ENCODE assay signal across 9 mouse cellular contexts in the genomic region with DNA sequence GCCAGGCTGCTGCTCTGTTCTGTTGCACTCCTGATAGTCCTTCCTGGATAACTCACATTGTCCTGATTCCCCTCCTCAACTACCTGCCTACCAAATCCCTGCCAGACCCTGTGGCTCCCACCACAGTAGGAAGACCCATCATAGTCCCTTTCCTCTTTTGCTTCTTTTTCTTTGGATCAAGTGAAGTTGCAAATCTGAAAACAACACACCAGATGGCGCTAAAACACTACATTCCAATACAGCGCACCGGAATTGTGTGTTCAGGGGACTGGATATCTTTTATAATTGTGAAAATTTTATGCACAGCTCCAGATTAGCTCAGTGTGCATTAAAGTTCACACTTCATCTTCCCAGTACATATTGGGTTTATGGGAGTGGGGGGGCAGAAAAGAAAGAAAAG. TPM values are rescaled to one million over a fixed set of nuclear protein-coding genes. Genes with fewer than 3 reads are reported as not detected.
DNase-seq lines count a peak whose midpoint lies in the region; ATAC-seq lines count a peak whose summit lies in the region.
"Had no signal": no experiment of that assay in that cellular context is flagged by ENCODE, and none has a peak within 500 bp of the region (broad histone marks: within the 10 kb centered on the region; RNA-seq: fewer than 3 reads in every experiment).

No protein-coding gene starts in this region.

- peak; percentile 31; the same call in 1 of the 2 replicates for ATAC-seq in cerebellum, adult (ENCODE audit: insufficient number of reproducible peaks, low FRiP score, low TSS enrichment)
- ATAC-seq in frontal cortex, adult (ENCODE audit: low TSS enrichment), result peak; percentile 69

- DNase-seq in cerebellum, adult 8-10 months, result no peak
- DNase-seq in right cerebral cortex, adult 18-20 months, result peak; percentile 25
- no peak for DNase-seq in right cerebral cortex, postnatal 25 days
- peak; percentile 32 for DNase-seq in left cerebral cortex, postnatal 4 days
- DNase-seq in retina, postnatal 1 day, result peak; percentile 69
- DNase-seq in gastrocnemius, postnatal 25 days, result no peak
- DNase-seq: liver, embryonic 13.5 days had no signal

- intact Hi-C loops in left cerebral cortex, postnatal 4 days (cut with DNase I), result loop anchor here (2.0 kb wide), 1 partner anchor 691 kb away; no protein-coding TSS in a partner anchor

RNA-seq across cellular contexts. Expression of a gene that starts 45.7 kb away (rescaled TPM):
- 10 to 100 TPM; 22.0 to 27.1 TPM for total RNA-seq in left cerebral cortex, postnatal 4 days (2021)
- not detected for total RNA-seq in gastrocnemius, postnatal 25 days (2021)

Comparison
In these comparisons a context has a peak if more than half of its experiments do, and no peak if none do; other contexts are left out.
1. DNase-seq: peak in right cerebral cortex, adult 18-20 months (single experiment), left cerebral cortex, postnatal 4 days (single experiment) and retina, postnatal 1 day (single experiment); none in cerebellum, adult 8-10 months (single experiment), right cerebral cortex, postnatal 25 days (single experiment) and gastrocnemius, postnatal 25 days (single experiment).
2. RNA of a gene that starts 45.7 kb away (total RNA-seq): 22.0 to 27.1 TPM in left cerebral cortex, postnatal 4 days; not detected in gastrocnemius, postnatal 25 days; every median in the first group is over 10 times any median in the second.